In genomic region chr3:58205526-58205925, GRCm38 (mm10) we compare ENCODE assay signal across 27 mouse cellular contexts.
DNase-seq lines count a peak whose midpoint lies in the region; ATAC-seq and TF ChIP-seq lines count a peak whose summit lies in the region.
"Had no signal": no experiment of that assay in that cellular context is flagged by ENCODE, and none has a peak within 500 bp of the region (broad histone marks: within the 10 kb centered on the region; RNA-seq: fewer than 3 reads in every experiment).

No protein-coding gene starts in this region.

- no peak overlapping the region for H3K9ac ChIP-seq in limb, embryonic 14.5 days (ENCODE audit: low read depth, low read length, severe bottlenecking)
- H3K9ac ChIP-seq: embryonic facial prominence, embryonic 12.5 days; forebrain, embryonic 13.5 days; heart, embryonic 12.5 days; heart, embryonic 15.5 days; hindbrain, embryonic 12.5 days; hindbrain, embryonic 15.5 days had no signal

- TF ChIP-seq POLR2A in limb, embryonic 14.5 days (IDR thresholded peaks at IDR 0.05; ENCODE audit: borderline replicate concordance, extremely low read depth, insufficient read depth, insufficient read length), result no peak
- no peak for TF ChIP-seq POLR2A in embryonic fibroblast, embryonic 13.5 days (IDR thresholded peaks at IDR 0.05; ENCODE audit: low read depth, low read length)

- no peak for ATAC-seq in limb, embryonic 14.5 days (ENCODE audit: low FRiP score, low read depth)
- ATAC-seq in activated CD4-positive, CD25-positive, alpha-beta regulatory T cell, adult 4 months, result no peak
- ATAC-seq: forebrain, embryonic 13.5 days; forebrain, embryonic 16.5 days; intestine, postnatal 0 days had no signal

- DNase-seq in limb, embryonic 14.5 days (ENCODE audit: low spot score), result no peak
- DNase-seq in limb, embryonic 10.5 days (ENCODE audit: low spot score), result no peak
- DNase-seq in 3134 (ENCODE audit: extremely low read depth, insufficient read length, low spot score) (peak; percentile 62), 3T3-L1 (ENCODE audit: low read depth, low spot score) (peak; percentile 59)
- no peak for DNase-seq in kidney, postnatal 10 days
- DNase-seq: adrenal gland, postnatal 10 days; adrenal gland, postnatal 36 days; B cell, adult 2 months; cerebellum, adult 18-20 months; cerebellum, adult 9-10 months; cerebellum, postnatal 14 days; gastrocnemius, postnatal 25 days; heart, adult 18-20 months; heart, postnatal 14 days had no signal

- H3K27ac ChIP-seq in limb, embryonic 14.5 days (replicated peaks; ENCODE audit: low read depth, low read length), result peak overlapping the region; percentile 26; the same call in 1 of the 2 replicates
- H3K27ac ChIP-seq in limb, embryonic 10.5 days, result no peak overlapping the region
- H3K27ac ChIP-seq in embryonic fibroblast, embryonic 13.5 days (ENCODE audit: insufficient read depth, low read length), result peak overlapping the region; percentile 61; the same call in 1 of the 2 replicates
- H3K27ac ChIP-seq: embryonic facial prominence, embryonic 12.5 days; forebrain, embryonic 10.5 days; forebrain, embryonic 13.5 days; heart, embryonic 15.5 days; hindbrain, embryonic 12.5 days; hindbrain, embryonic 15.5 days had no signal

- no peaks in the 10 kb centered on the region for H3K36me3 ChIP-seq in limb, embryonic 14.5 days (ENCODE audit: control insufficient read depth, insufficient read depth, low read length)
- no peaks in the 10 kb centered on the region for H3K36me3 ChIP-seq in limb, embryonic 10.5 days
- H3K36me3 ChIP-seq: embryonic facial prominence, embryonic 12.5 days; forebrain, embryonic 10.5 days; G1E; heart, embryonic 12.5 days; heart, embryonic 15.5 days; hindbrain, embryonic 12.5 days; hindbrain, embryonic 15.5 days had no signal

- H3K9me3 ChIP-seq in limb, embryonic 14.5 days (ENCODE audit: control insufficient read depth, low read length), result no peaks in the 10 kb centered on the region
- no peaks in the 10 kb centered on the region for H3K9me3 ChIP-seq in limb, embryonic 10.5 days (replicated peaks)
- H3K9me3 ChIP-seq: embryonic facial prominence, embryonic 12.5 days; G1E; heart, embryonic 12.5 days; heart, embryonic 15.5 days; hindbrain, embryonic 15.5 days had no signal

- no peak for TF ChIP-seq CTCF in embryonic fibroblast, embryonic 13.5 days (IDR thresholded peaks at IDR 0.05; ENCODE audit: borderline replicate concordance, insufficient read depth, low read length)

- H3K27me3 ChIP-seq in limb, embryonic 14.5 days (ENCODE audit: control insufficient read depth, insufficient read depth, low read length), result no peaks in the 10 kb centered on the region
- H3K27me3 ChIP-seq in limb, embryonic 10.5 days (ENCODE audit: low read depth, poor library complexity, severe bottlenecking), result no peaks in the 10 kb centered on the region
- H3K27me3 ChIP-seq: CH12.LX; embryonic facial prominence, embryonic 12.5 days; forebrain, embryonic 13.5 days; heart, embryonic 12.5 days; heart, embryonic 15.5 days; hindbrain, embryonic 12.5 days; hindbrain, embryonic 15.5 days had no signal

- H3K4me3 ChIP-seq in limb, embryonic 14.5 days (replicated peaks; ENCODE audit: low read length), result no peak overlapping the region
- H3K4me3 ChIP-seq in limb, embryonic 10.5 days, result no peak overlapping the region
- H3K4me3 ChIP-seq in embryonic fibroblast, embryonic 13.5 days (ENCODE audit: insufficient read depth, low read length), result no peak overlapping the region
- H3K4me3 ChIP-seq: embryonic facial prominence, embryonic 12.5 days; forebrain, embryonic 10.5 days; forebrain, embryonic 13.5 days; heart, embryonic 12.5 days; heart, embryonic 15.5 days; hindbrain, embryonic 12.5 days; hindbrain, embryonic 15.5 days had no signal

- WGBS in limb, embryonic 14.5 days, result 92% methylated on average over 2 of the region's 2 CpGs
- 88% methylated on average over 2 of the region's 2 CpGs for WGBS in limb, embryonic 10.5 days

- H3K4me2 ChIP-seq in limb, embryonic 14.5 days (replicated peaks; ENCODE audit: low read depth, low read length, severe bottlenecking), result no peak overlapping the region
- H3K4me2 ChIP-seq: embryonic facial prominence, embryonic 12.5 days; forebrain, embryonic 13.5 days; heart, embryonic 12.5 days; heart, embryonic 15.5 days; hindbrain, embryonic 12.5 days; hindbrain, embryonic 15.5 days had no signal

- peaks cover 15% of the 10 kb centered on the region; the same call in 1 of the 2 replicates for H3K4me1 ChIP-seq in limb, embryonic 14.5 days (ENCODE audit: control insufficient read depth, insufficient read depth, low read length)
- no peaks in the 10 kb centered on the region for H3K4me1 ChIP-seq in limb, embryonic 10.5 days
- H3K4me1 ChIP-seq in embryonic fibroblast, embryonic 13.5 days (ENCODE audit: control insufficient read depth, insufficient read depth, low read length), result peaks cover 20% of the 10 kb centered on the region
- H3K4me1 ChIP-seq: forebrain, embryonic 13.5 days; heart, embryonic 15.5 days; hindbrain, embryonic 12.5 days; hindbrain, embryonic 15.5 days had no signal

Comparison
In these comparisons a context has a peak if more than half of its experiments do, and no peak if none do; other contexts are left out.
1. DNase-seq: peak in 3134 (single experiment) and 3T3-L1 (single experiment); none in limb, embryonic 14.5 days (single experiment), limb, embryonic 10.5 days (single experiment) and kidney, postnatal 10 days (single experiment).